Mouse (Mus musculus) thymus, postnatal 36 days (tissue): ENCODE measurements at regions not wholly inside any gene's neighbourhood (a gene's known extent, or its start where the extent isn't known, plus 50 kb on each side); places are given as distances from the start of the nearest gene placed in this dataset.
A peak's percentile ranks its signal among the peaks of the same experiment; 100 is the strongest.

ENCODE experiments used
- DNase-seq, 2 experiments: peaks; one replicate each; pipeline ENCODE4 v3.0.0; 2022; ENCODE audit warnings: mixed read lengths in 2 of 2

GRCm38 (mm10) chr12:25444355-25444754 is 347.4 kb upstream of the Id2 start:
- no peak for DNase-seq

- no peak for DNase-seq
Observed at GRCm38 (mm10) chr12:25439029-25439551, 342.1 kb upstream of the Id2 start.

GRCm38 (mm10) chr12:25438217-25439028 is 341.5 kb upstream of the Id2 start:
- DNase-seq = peak; percentile 22 to 30

GRCm38 (mm10) chr12:25437556-25437955 is 340.6 kb upstream of the Id2 start:
- DNase-seq = no peak

- no peak for DNase-seq
Observed at GRCm38 (mm10) chr12:25436220-25436911, 339.4 kb upstream of the Id2 start.

GRCm38 (mm10) chr12:25432796-25433195 is 335.9 kb upstream of the Id2 start:
- DNase-seq = no peak

- DNase-seq = peak; percentile 30 to 54
Observed at GRCm38 (mm10) chr12:25430911-25431310, 334.0 kb upstream of the Id2 start.

GRCm38 (mm10) chr12:25427911-25428642 is 331.1 kb upstream of the Id2 start:
- no peak for DNase-seq

GRCm38 (mm10) chr12:25417336-25417735 is 320.4 kb upstream of the Id2 start:
- no peak for DNase-seq

GRCm38 (mm10) chr12:25416571-25416970 is 319.6 kb upstream of the Id2 start:
- DNase-seq = no peak

- DNase-seq = no peak
Observed at GRCm38 (mm10) chr12:25415641-25416040, 318.7 kb upstream of the Id2 start.

- DNase-seq = peak; percentile 49 to 50
Observed at GRCm38 (mm10) chr12:25415232-25415631, 318.3 kb upstream of the Id2 start.

GRCm38 (mm10) chr12:25407301-25407700 is 310.4 kb upstream of the Id2 start:
- DNase-seq = no peak

GRCm38 (mm10) chr12:25400326-25400725 is 303.4 kb upstream of the Id2 start:
- DNase-seq = no peak

GRCm38 (mm10) chr12:25398726-25399125 is 301.8 kb upstream of the Id2 start:
- DNase-seq = no peak

GRCm38 (mm10) chr12:25394326-25394725 is 297.4 kb upstream of the Id2 start:
- DNase-seq = no peak

GRCm38 (mm10) chr12:25393501-25393900 is 296.6 kb upstream of the Id2 start:
- DNase-seq = no peak

- DNase-seq = no peak
Observed at GRCm38 (mm10) chr12:25389202-25389601, 292.3 kb upstream of the Id2 start.

- no peak for DNase-seq
Observed at GRCm38 (mm10) chr12:25387791-25388280, 290.9 kb upstream of the Id2 start.

GRCm38 (mm10) chr12:25382961-25383360 is 286.0 kb upstream of the Id2 start:
- DNase-seq = no peak

- DNase-seq = no peak
Observed at GRCm38 (mm10) chr12:25382475-25382874, 285.5 kb upstream of the Id2 start.

- DNase-seq = no peak
Observed at GRCm38 (mm10) chr12:25381619-25382018, 284.7 kb upstream of the Id2 start.

GRCm38 (mm10) chr12:25379996-25380395 is 283.1 kb upstream of the Id2 start:
- DNase-seq = no peak
